Mouse (Mus musculus): ENCODE data around the gene Snrpd3. TPM values are rescaled to one million over a fixed set of nuclear protein-coding genes. Genes with fewer than 3 reads are reported as not detected.
"Not testable (repeated sequence)": the region's sequence is repeated elsewhere in the genome, so short reads cannot be mapped to it uniquely, and the experiment has no call there.

Gene Snrpd3
- polyA plus RNA-seq, 1 experiment from 2014 or later = 119 TPM

GRCm38 (mm10) chr10:75565906-75566305 is 48.6 kb downstream of the Snrpd3 start:
- DNase-seq (ENCODE audit: low spot score) (no peak), ATAC-seq (ENCODE audit: low FRiP score) (no peak)
- no peak overlapping the region for H3K4me3 ChIP-seq (replicated peaks; ENCODE audit: low read length)
- no peak overlapping the region for H3K4me2 ChIP-seq (replicated peaks)
- WGBS = 71% methylated on average over 7 of the region's 7 CpGs
- H3K9me3 ChIP-seq (ENCODE audit: control insufficient read depth, low read length) = no peaks in the 10 kb centered on the region
- H3K27me3 ChIP-seq (ENCODE audit: control insufficient read depth, insufficient read depth, low read length) = peaks cover 9% of the 10 kb centered on the region; the same call in 1 of the 2 replicates
- no peak overlapping the region for H3K9ac ChIP-seq
- H3K4me1 ChIP-seq (replicated peaks; ENCODE audit: control insufficient read depth, insufficient read depth, low read length) = peaks cover 5% of the 10 kb centered on the region; the same call in 1 of the 2 replicates
- no peaks in the 10 kb centered on the region for H3K36me3 ChIP-seq (replicated peaks; ENCODE audit: control insufficient read depth, insufficient read depth)
- H3K27ac ChIP-seq = no peak overlapping the region

GRCm38 (mm10) chr10:75566321-75566720 is 49.0 kb downstream of the Snrpd3 start:
- WGBS = 86% methylated on average over 5 of the region's 5 CpGs
- no peak overlapping the region for H3K4me3 ChIP-seq (replicated peaks; ENCODE audit: low read length)
- no peaks in the 10 kb centered on the region for H3K36me3 ChIP-seq (replicated peaks; ENCODE audit: control insufficient read depth, insufficient read depth)
- DNase-seq (ENCODE audit: low spot score) = no peak
- H3K4me2 ChIP-seq (replicated peaks) = no peak overlapping the region
- peaks cover 5% of the 10 kb centered on the region; the same call in 1 of the 2 replicates for H3K27me3 ChIP-seq (ENCODE audit: control insufficient read depth, insufficient read depth, low read length)
- H3K9me3 ChIP-seq (ENCODE audit: control insufficient read depth, low read length) = no peaks in the 10 kb centered on the region
- no peak overlapping the region for H3K27ac ChIP-seq
- no peak overlapping the region for H3K9ac ChIP-seq
- H3K4me1 ChIP-seq (replicated peaks; ENCODE audit: control insufficient read depth, insufficient read depth, low read length) = 0 out of 2 replicates have a peak, but pooled peaks cover 1% of the 10 kb centered on the region
- ATAC-seq (ENCODE audit: low FRiP score) = no peak

GRCm38 (mm10) chr10:75566765-75567164 is 49.4 kb downstream of the Snrpd3 start:
- H3K36me3 ChIP-seq (replicated peaks; ENCODE audit: control insufficient read depth, insufficient read depth); ATAC-seq (ENCODE audit: low FRiP score); H3K4me2 ChIP-seq (replicated peaks); DNase-seq (ENCODE audit: low spot score); H3K9ac ChIP-seq; H3K27ac ChIP-seq; H3K27me3 ChIP-seq (ENCODE audit: control insufficient read depth, insufficient read depth, low read length); H3K4me1 ChIP-seq (replicated peaks; ENCODE audit: control insufficient read depth, insufficient read depth, low read length); H3K4me3 ChIP-seq (replicated peaks; ENCODE audit: low read length); H3K9me3 ChIP-seq (ENCODE audit: control insufficient read depth, low read length): not testable (repeated sequence)
- WGBS = 82% methylated on average over 2 of the region's 2 CpGs

GRCm38 (mm10) chr10:75568029-75568428 is 50.7 kb downstream of the Snrpd3 start:
- no peak overlapping the region for H3K27ac ChIP-seq
- no peaks in the 10 kb centered on the region for H3K9me3 ChIP-seq (ENCODE audit: control insufficient read depth, low read length)
- ATAC-seq (ENCODE audit: low FRiP score) (no peak), DNase-seq (ENCODE audit: low spot score) (no peak)
- H3K27me3 ChIP-seq (ENCODE audit: control insufficient read depth, insufficient read depth, low read length) = no peaks in the 10 kb centered on the region
- H3K4me1 ChIP-seq (replicated peaks; ENCODE audit: control insufficient read depth, insufficient read depth, low read length) = no peaks in the 10 kb centered on the region
- 43% methylated on average over 5 of the region's 5 CpGs for WGBS
- H3K36me3 ChIP-seq (replicated peaks; ENCODE audit: control insufficient read depth, insufficient read depth) = no peaks in the 10 kb centered on the region
- H3K4me2 ChIP-seq (replicated peaks) = no peak overlapping the region
- H3K4me3 ChIP-seq (replicated peaks; ENCODE audit: low read length) = no peak overlapping the region
- no peak overlapping the region for H3K9ac ChIP-seq

GRCm38 (mm10) chr10:75568441-75568840 is 51.1 kb downstream of the Snrpd3 start:
- Histone ChIP-seq H3K9me3 (ENCODE audit: control insufficient read depth, low read length) (no peaks in the 10 kb centered on the region), H3K9ac (no peak overlapping the region), H3K36me3 (replicated peaks; ENCODE audit: control insufficient read depth, insufficient read depth) (no peaks in the 10 kb centered on the region), H3K4me3 (replicated peaks; ENCODE audit: low read length) (no peak overlapping the region), H3K4me2 (replicated peaks) (no peak overlapping the region), H3K27ac (no peak overlapping the region), H3K4me1 (replicated peaks; ENCODE audit: control insufficient read depth, insufficient read depth, low read length) (no peaks in the 10 kb centered on the region), H3K27me3 (ENCODE audit: control insufficient read depth, insufficient read depth, low read length) (no peaks in the 10 kb centered on the region)
- DNase-seq (ENCODE audit: low spot score) = no peak
- 9% methylated on average over 11 of the region's 11 CpGs for WGBS
- ATAC-seq (ENCODE audit: low FRiP score) = no peak

GRCm38 (mm10) chr10:75568851-75569250 is 51.5 kb downstream of the Snrpd3 start:
- H3K4me3 ChIP-seq (replicated peaks; ENCODE audit: low read length) = no peak overlapping the region
- no peak overlapping the region for H3K9ac ChIP-seq
- H3K27ac ChIP-seq = no peak overlapping the region
- no peaks in the 10 kb centered on the region for H3K9me3 ChIP-seq (ENCODE audit: control insufficient read depth, low read length)
- ATAC-seq (ENCODE audit: low FRiP score) = no peak
- no peaks in the 10 kb centered on the region for H3K4me1 ChIP-seq (replicated peaks; ENCODE audit: control insufficient read depth, insufficient read depth, low read length)
- 12% methylated on average over 4 of the region's 4 CpGs for WGBS
- no peak for DNase-seq (ENCODE audit: low spot score)
- no peaks in the 10 kb centered on the region for H3K36me3 ChIP-seq (replicated peaks; ENCODE audit: control insufficient read depth, insufficient read depth)
- no peak overlapping the region for H3K4me2 ChIP-seq (replicated peaks)
- H3K27me3 ChIP-seq (ENCODE audit: control insufficient read depth, insufficient read depth, low read length) = no peaks in the 10 kb centered on the region

GRCm38 (mm10) chr10:75570981-75571657 is 53.8 kb downstream of the Snrpd3 start:
- Histone ChIP-seq H3K4me3 (replicated peaks; ENCODE audit: low read length) (no peak overlapping the region), H3K36me3 (replicated peaks; ENCODE audit: control insufficient read depth, insufficient read depth) (no peaks in the 10 kb centered on the region), H3K9ac (no peak overlapping the region), H3K4me2 (replicated peaks) (no peak overlapping the region), H3K27me3 (ENCODE audit: control insufficient read depth, insufficient read depth, low read length) (no peaks in the 10 kb centered on the region), H3K27ac (no peak overlapping the region), H3K4me1 (replicated peaks; ENCODE audit: control insufficient read depth, insufficient read depth, low read length) (no peaks in the 10 kb centered on the region), H3K9me3 (ENCODE audit: control insufficient read depth, low read length) (no peaks in the 10 kb centered on the region)
- no peak for DNase-seq (ENCODE audit: low spot score)
- 37% methylated on average over 10 of the region's 10 CpGs for WGBS
- ATAC-seq (ENCODE audit: low FRiP score) = no peak

GRCm38 (mm10) chr10:75571937-75572336 is 54.6 kb downstream of the Snrpd3 start:
- no peaks in the 10 kb centered on the region for H3K27me3 ChIP-seq (ENCODE audit: control insufficient read depth, insufficient read depth, low read length)

GRCm38 (mm10) chr10:75573181-75573580 is 55.8 kb downstream of the Snrpd3 start:
- Histone ChIP-seq H3K9me3 (ENCODE audit: control insufficient read depth, low read length) (no peaks in the 10 kb centered on the region), H3K36me3 (replicated peaks; ENCODE audit: control insufficient read depth, insufficient read depth) (no peaks in the 10 kb centered on the region), H3K4me3 (replicated peaks; ENCODE audit: low read length) (no peak overlapping the region), H3K27ac (no peak overlapping the region), H3K4me1 (replicated peaks; ENCODE audit: control insufficient read depth, insufficient read depth, low read length) (no peaks in the 10 kb centered on the region), H3K4me2 (replicated peaks) (no peak overlapping the region), H3K27me3 (ENCODE audit: control insufficient read depth, insufficient read depth, low read length) (no peaks in the 10 kb centered on the region), H3K9ac (no peak overlapping the region)
- no peak for DNase-seq (ENCODE audit: low spot score)
- 52% methylated on average over 10 of the region's 10 CpGs for WGBS
- ATAC-seq (ENCODE audit: low FRiP score) = no peak

More at GRCm38 (mm10) chr10:75571937-75572336, 54.6 kb downstream of the Snrpd3 start:
- DNase-seq (ENCODE audit: low spot score) (no peak), ATAC-seq (ENCODE audit: low FRiP score) (no peak)
- 43% methylated on average over 9 of the region's 9 CpGs for WGBS
- Histone ChIP-seq H3K4me2 (replicated peaks) (no peak overlapping the region), H3K9ac (no peak overlapping the region), H3K27ac (no peak overlapping the region), H3K4me1 (replicated peaks; ENCODE audit: control insufficient read depth, insufficient read depth, low read length) (no peaks in the 10 kb centered on the region), H3K9me3 (ENCODE audit: control insufficient read depth, low read length) (no peaks in the 10 kb centered on the region), H3K36me3 (replicated peaks; ENCODE audit: control insufficient read depth, insufficient read depth) (no peaks in the 10 kb centered on the region), H3K4me3 (replicated peaks; ENCODE audit: low read length) (no peak overlapping the region)

GRCm38 (mm10) chr10:75573965-75574364 is 56.6 kb downstream of the Snrpd3 start:
- H3K27ac ChIP-seq = no peak overlapping the region
- no peak overlapping the region for H3K9ac ChIP-seq
- no peaks in the 10 kb centered on the region for H3K4me1 ChIP-seq (replicated peaks; ENCODE audit: control insufficient read depth, insufficient read depth, low read length)
- WGBS = 89% methylated on average over 9 of the region's 9 CpGs
- H3K27me3 ChIP-seq (ENCODE audit: control insufficient read depth, insufficient read depth, low read length) = no peaks in the 10 kb centered on the region
- no peak overlapping the region for H3K4me2 ChIP-seq (replicated peaks)
- H3K36me3 ChIP-seq (replicated peaks; ENCODE audit: control insufficient read depth, insufficient read depth) = no peaks in the 10 kb centered on the region
- H3K9me3 ChIP-seq (ENCODE audit: control insufficient read depth, low read length) = no peaks in the 10 kb centered on the region
- no peak overlapping the region for H3K4me3 ChIP-seq (replicated peaks; ENCODE audit: low read length)
- ATAC-seq (ENCODE audit: low FRiP score) = no peak
- DNase-seq (ENCODE audit: low spot score) = no peak

Data from hindbrain, embryonic 14.5 days (tissue).